Mouse (Mus musculus) cerebellum, adult 2 months (tissue): ENCODE measurements at regions not wholly inside any gene's neighbourhood (a gene's known extent, or its start where the extent isn't known, plus 50 kb on each side); places are given as distances from the start of the nearest gene placed in this dataset.

Experiments
- CTCF ChIP-seq: fragments of 200-500 bp; IDR thresholded peaks from 2 replicates; pipeline ENCODE4 v1.5.1; 2011; ENCODE audit warnings: low read depth, mild to moderate bottlenecking, control low read depth, low read length, moderate library complexity, borderline replicate concordance; ENCODE audit not compliant: insufficient read depth
- POLR2A ChIP-seq: fragments of 200-500 bp; IDR thresholded peaks from 2 replicates; pipeline ENCODE4 v1.6.1; 2011; ENCODE audit warnings: low read length, control low read depth, borderline replicate concordance; ENCODE audit not compliant: insufficient read depth

- TF ChIP-seq CTCF (no peak), POLR2A (no peak)
These were observed 143.4 kb downstream of the Rdh14 start for GRCm38 (mm10) chr12:10533971-10534370.
